Mouse (Mus musculus): Measurements from ENCODE around the gene Inca1. TPM values are rescaled to one million over a fixed set of nuclear protein-coding genes. Genes with fewer than 3 reads are reported as not detected.

The Inca1 gene
- polyA plus RNA-seq, 1 experiment, result 5.2 TPM

- TF ChIP-seq POLR2A (IDR thresholded peaks at IDR 0.05; ENCODE audit: extremely low read depth, insufficient read depth, low read length), result no peak
- TF ChIP-seq CTCF (IDR thresholded peaks at IDR 0.05; ENCODE audit: extremely low read depth, insufficient read depth, low read length), result no peak
- Histone ChIP-seq H3K4me1 (ENCODE audit: control insufficient read depth, insufficient read depth, low read length) (peaks cover 2% of the 10 kb centered on the region; the same call in 1 of the 2 replicates), H3K4me3 (ENCODE audit: insufficient read depth, low read length) (no peak overlapping the region), H3K27ac (ENCODE audit: insufficient read depth, low read length) (no peak overlapping the region)
These were observed 6.2 kb upstream of the Inca1 start for GRCm38 (mm10) chr11:70706127-70706526.

- Histone ChIP-seq H3K4me3 (ENCODE audit: insufficient read depth, low read length) (no peak overlapping the region; the same call in 1 of the 2 replicates), H3K4me1 (ENCODE audit: control insufficient read depth, insufficient read depth, low read length) (peaks cover 2% of the 10 kb centered on the region; the same call in 1 of the 2 replicates), H3K27ac (ENCODE audit: insufficient read depth, low read length) (no peak overlapping the region)
- TF ChIP-seq POLR2A (IDR thresholded peaks at IDR 0.05; ENCODE audit: extremely low read depth, insufficient read depth, low read length) (no peak), CTCF (IDR thresholded peaks at IDR 0.05; ENCODE audit: extremely low read depth, insufficient read depth, low read length) (no peak)
These were observed 2.8 kb upstream of the Inca1 start for GRCm38 (mm10) chr11:70702781-70703180.

GRCm38 (mm10) chr11:70701984-70702733 is 2.2 kb upstream of the Inca1 start:
- Histone ChIP-seq H3K4me3 (ENCODE audit: insufficient read depth, low read length) (peak overlapping the region; percentile 84; the same call in 1 of the 2 replicates), H3K4me1 (ENCODE audit: control insufficient read depth, insufficient read depth, low read length) (peaks cover 2% of the 10 kb centered on the region; the same call in 1 of the 2 replicates), H3K27ac (ENCODE audit: insufficient read depth, low read length) (0 out of 2 replicates have a peak overlapping the region, but pooled peaks have one; percentile 32)
- no peak for TF ChIP-seq POLR2A (IDR thresholded peaks at IDR 0.05; ENCODE audit: extremely low read depth, insufficient read depth, low read length)
- TF ChIP-seq CTCF (IDR thresholded peaks at IDR 0.05; ENCODE audit: extremely low read depth, insufficient read depth, low read length), result no peak

- TF ChIP-seq CTCF (IDR thresholded peaks at IDR 0.05; ENCODE audit: extremely low read depth, insufficient read depth, low read length) (no peak), POLR2A (IDR thresholded peaks at IDR 0.05; ENCODE audit: extremely low read depth, insufficient read depth, low read length) (no peak)
- peaks cover 2% of the 10 kb centered on the region; the same call in 1 of the 2 replicates for H3K4me1 ChIP-seq (ENCODE audit: control insufficient read depth, insufficient read depth, low read length)
- H3K27ac ChIP-seq (ENCODE audit: insufficient read depth, low read length), result peak overlapping the region; percentile 87
These were observed 1.4 kb upstream of the Inca1 start for GRCm38 (mm10) chr11:70701221-70701955.

GRCm38 (mm10) chr11:70700613-70701012 is 658 bp upstream of the Inca1 start:
- Histone ChIP-seq H3K4me1 (ENCODE audit: control insufficient read depth, insufficient read depth, low read length) (peaks cover 2% of the 10 kb centered on the region; the same call in 1 of the 2 replicates), H3K4me3 (ENCODE audit: insufficient read depth, low read length) (peak overlapping the region; percentile 84), H3K27ac (ENCODE audit: insufficient read depth, low read length) (peak overlapping the region; percentile 87)
- TF ChIP-seq CTCF (IDR thresholded peaks at IDR 0.05; ENCODE audit: extremely low read depth, insufficient read depth, low read length) (no peak), POLR2A (IDR thresholded peaks at IDR 0.05; ENCODE audit: extremely low read depth, insufficient read depth, low read length) (no peak)

More at GRCm38 (mm10) chr11:70701221-70701955, 1.4 kb upstream of the Inca1 start:
- peak overlapping the region; percentile 84 for H3K4me3 ChIP-seq (ENCODE audit: insufficient read depth, low read length)

GRCm38 (mm10) chr11:70699051-70699450 is 904 bp downstream of the Inca1 start:
- no peak for TF ChIP-seq POLR2A (IDR thresholded peaks at IDR 0.05; ENCODE audit: extremely low read depth, insufficient read depth, low read length)
- TF ChIP-seq CTCF (IDR thresholded peaks at IDR 0.05; ENCODE audit: extremely low read depth, insufficient read depth, low read length), result no peak
- Histone ChIP-seq H3K4me1 (ENCODE audit: control insufficient read depth, insufficient read depth, low read length) (peaks cover 2% of the 10 kb centered on the region; the same call in 1 of the 2 replicates), H3K27ac (ENCODE audit: insufficient read depth, low read length) (no peak overlapping the region), H3K4me3 (ENCODE audit: insufficient read depth, low read length) (no peak overlapping the region; the same call in 1 of the 2 replicates)

- peaks cover 2% of the 10 kb centered on the region; the same call in 1 of the 2 replicates for H3K4me1 ChIP-seq (ENCODE audit: control insufficient read depth, insufficient read depth, low read length)
- no peak for TF ChIP-seq CTCF (IDR thresholded peaks at IDR 0.05; ENCODE audit: extremely low read depth, insufficient read depth, low read length)
- TF ChIP-seq POLR2A (IDR thresholded peaks at IDR 0.05; ENCODE audit: extremely low read depth, insufficient read depth, low read length), result no peak
- no peak overlapping the region for H3K27ac ChIP-seq (ENCODE audit: insufficient read depth, low read length)
- H3K4me3 ChIP-seq (ENCODE audit: insufficient read depth, low read length), result no peak overlapping the region
These were observed 2.6 kb downstream of the Inca1 start for GRCm38 (mm10) chr11:70697376-70697775.

- TF ChIP-seq POLR2A (IDR thresholded peaks at IDR 0.05; ENCODE audit: extremely low read depth, insufficient read depth, low read length) (no peak), CTCF (IDR thresholded peaks at IDR 0.05; ENCODE audit: extremely low read depth, insufficient read depth, low read length) (no peak)
- H3K4me3 ChIP-seq (ENCODE audit: insufficient read depth, low read length), result no peak overlapping the region
- H3K4me1 ChIP-seq (ENCODE audit: control insufficient read depth, insufficient read depth, low read length), result peaks cover 2% of the 10 kb centered on the region
- no peak overlapping the region for H3K27ac ChIP-seq (ENCODE audit: insufficient read depth, low read length)
These were observed 6.5 kb downstream of the Inca1 start for GRCm38 (mm10) chr11:70693504-70693903.

GRCm38 (mm10) chr11:70689578-70689977 is 10.4 kb downstream of the Inca1 start:
- TF ChIP-seq CTCF (IDR thresholded peaks at IDR 0.05; ENCODE audit: extremely low read depth, insufficient read depth, low read length) (no peak), POLR2A (IDR thresholded peaks at IDR 0.05; ENCODE audit: extremely low read depth, insufficient read depth, low read length) (no peak)
- no peak overlapping the region for H3K27ac ChIP-seq (ENCODE audit: insufficient read depth, low read length)
- no peak overlapping the region for H3K4me3 ChIP-seq (ENCODE audit: insufficient read depth, low read length)

More at GRCm38 (mm10) chr11:70689578-70689977, 10.4 kb downstream of the Inca1 start:
- H3K4me1 ChIP-seq (ENCODE audit: control insufficient read depth, insufficient read depth, low read length), result peaks cover 4% of the 10 kb centered on the region

Data from cortical plate, adult 2 months (tissue).